Mouse (Mus musculus) cortical plate, adult 2 months (tissue): Measurements from ENCODE around the gene Hsd17b7. TPM values are rescaled to one million over a fixed set of nuclear protein-coding genes. Genes with fewer than 3 reads are reported as not detected.

ENCODE experiments used
- H3K27ac ChIP-seq: fragments of 200-500 bp; 2 replicates; pipeline ENCODE4 v1.5.1; 2012; ENCODE audit warnings: low read length, control low read depth, inconsistent platforms; ENCODE audit not compliant: insufficient read depth
- H3K4me1 ChIP-seq: fragments of 200-500 bp; 2 replicates; pipeline ENCODE4 v1.6.1; 2011; ENCODE audit warnings: low read length; ENCODE audit not compliant: control insufficient read depth, insufficient read depth
- H3K4me3 ChIP-seq: fragments of 200-500 bp; 2 replicates; pipeline ENCODE4 v1.5.1; 2011; ENCODE audit warnings: mild to moderate bottlenecking, low read length, control low read depth; ENCODE audit not compliant: insufficient read depth
- CTCF ChIP-seq: fragments of 200-500 bp; IDR thresholded peaks from 2 replicates; pipeline ENCODE4 v1.5.1; 2011; ENCODE audit warnings: mild to moderate bottlenecking, control low read depth, low read length; ENCODE audit not compliant: insufficient read depth; ENCODE audit errors: extremely low read depth
- POLR2A ChIP-seq: fragments of 200-500 bp; IDR thresholded peaks from 2 replicates; pipeline ENCODE4 v1.6.1; 2011; ENCODE audit warnings: mild to moderate bottlenecking, low read length, control low read depth; ENCODE audit not compliant: insufficient read depth; ENCODE audit errors: extremely low read depth
- polyA plus RNA-seq: library from polyadenylated mRNA; depleted of rRNA; stranded (reverse); fragments of >200 nt; gene quantifications from 2 replicates; pipeline ENCODE4 v1.2.3, GENCODE M21; 2012; rRNA removed

Hsd17b7 gene
- polyA plus RNA-seq, 1 experiment: 14.2 TPM

DNA sequence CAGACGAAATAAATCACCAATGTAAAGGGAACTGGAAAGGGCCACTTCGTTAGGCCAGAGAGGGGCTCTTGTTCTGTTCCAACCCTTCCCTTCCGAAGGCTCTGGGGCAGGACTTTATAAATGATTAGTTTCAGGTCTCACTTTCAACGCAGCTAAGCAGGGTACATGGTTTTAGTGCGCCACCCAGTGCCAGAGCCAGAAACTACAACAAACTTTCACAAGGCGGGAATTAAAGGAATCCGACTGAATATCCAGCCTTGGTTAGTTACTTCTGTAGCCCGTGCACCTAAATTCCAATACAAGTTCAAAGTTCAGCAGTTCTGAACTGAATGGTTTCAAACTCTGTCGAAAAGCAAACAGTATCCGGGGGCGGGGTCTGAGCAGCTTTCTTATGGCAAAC lies 49.8 kb downstream of the Hsd17b7 start:
- H3K4me3 ChIP-seq: no peak overlapping the region
- H3K27ac ChIP-seq: no peak overlapping the region
- H3K4me1 ChIP-seq: no peaks in the 10 kb centered on the region; the same call in 1 of the 2 replicates
- TF ChIP-seq POLR2A (no peak), CTCF (peak; percentile 94)

- TF ChIP-seq CTCF (peak; percentile 99), POLR2A (no peak)
- H3K27ac ChIP-seq: no peak overlapping the region
- no peak overlapping the region for H3K4me3 ChIP-seq
- H3K4me1 ChIP-seq: no peaks in the 10 kb centered on the region; the same call in 1 of the 2 replicates
These were observed 51.0 kb downstream of the Hsd17b7 start for GRCm38 (mm10) chr1:169917998-169918397.

DNA sequence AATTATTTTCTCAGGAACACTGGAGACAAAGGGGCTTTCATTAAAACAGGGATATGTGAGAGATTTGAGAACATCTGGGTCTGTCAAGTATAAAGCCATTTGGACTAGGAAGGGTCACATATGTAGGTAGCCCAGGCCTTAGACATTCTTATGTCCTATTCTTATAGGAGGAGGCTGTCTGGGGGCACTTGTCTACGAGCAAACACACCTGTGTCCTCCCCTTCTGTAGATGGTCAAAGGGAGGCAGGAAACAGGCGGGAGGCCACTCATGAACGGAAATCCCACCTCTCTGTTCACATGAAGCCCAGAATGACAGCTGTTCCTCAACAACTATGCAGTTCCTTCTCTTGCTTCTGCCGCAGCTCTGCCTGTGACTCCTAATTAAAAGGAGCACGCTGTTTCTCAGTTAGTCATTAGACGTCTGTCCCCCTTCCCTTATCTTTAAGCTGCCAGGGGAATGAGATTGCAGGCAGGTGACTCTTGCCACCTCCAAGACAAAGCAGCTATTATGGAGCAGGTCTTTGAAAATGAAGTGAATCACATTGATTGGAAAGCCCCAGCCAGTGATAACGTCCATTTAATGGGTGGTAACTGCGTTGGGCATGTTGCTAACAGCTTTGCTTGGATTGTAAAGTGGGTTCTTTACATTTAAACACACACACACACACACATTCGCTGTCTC lies 51.8 kb downstream of the Hsd17b7 start:
- no peak overlapping the region; the same call in 1 of the 2 replicates for H3K27ac ChIP-seq
- no peaks in the 10 kb centered on the region; the same call in 1 of the 2 replicates for H3K4me1 ChIP-seq
- no peak overlapping the region for H3K4me3 ChIP-seq
- TF ChIP-seq CTCF (no peak), POLR2A (no peak)

GRCm38 (mm10) chr1:169916659-169917058 lies 52.4 kb downstream of the Hsd17b7 start:
- H3K4me1 ChIP-seq: no peaks in the 10 kb centered on the region; the same call in 1 of the 2 replicates
- no peak for TF ChIP-seq POLR2A
- no peak for TF ChIP-seq CTCF
- H3K4me3 ChIP-seq: no peak overlapping the region
- no peak overlapping the region for H3K27ac ChIP-seq

- Histone ChIP-seq H3K27ac (no peak overlapping the region), H3K4me1 (no peaks in the 10 kb centered on the region), H3K4me3 (no peak overlapping the region)
- TF ChIP-seq POLR2A (no peak), CTCF (no peak)
These were observed 57.5 kb downstream of the Hsd17b7 start for GRCm38 (mm10) chr1:169911526-169911925.

DNA sequence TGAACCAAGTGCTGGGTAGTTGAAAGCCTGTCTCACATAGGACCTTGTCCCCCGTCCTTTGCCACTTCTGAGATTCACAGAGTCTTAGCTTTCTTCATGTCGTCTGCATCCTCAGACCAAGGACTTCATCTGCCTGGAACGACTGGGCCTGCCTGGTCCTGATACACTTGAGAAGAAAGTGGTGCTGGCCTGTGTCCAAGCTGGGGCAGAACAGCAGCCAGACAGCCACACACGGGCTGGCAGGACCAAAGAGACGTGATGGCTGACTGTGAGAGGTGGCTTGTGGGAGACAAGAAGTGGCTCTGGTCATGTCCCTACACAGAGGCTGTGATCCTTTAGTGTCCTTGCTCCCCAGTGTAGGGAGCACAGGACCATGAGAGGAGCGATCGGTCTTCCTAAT lies 58.3 kb downstream of the Hsd17b7 start:
- H3K4me3 ChIP-seq: no peak overlapping the region
- no peaks in the 10 kb centered on the region for H3K4me1 ChIP-seq
- no peak for TF ChIP-seq CTCF
- no peak for TF ChIP-seq POLR2A
- H3K27ac ChIP-seq: no peak overlapping the region

GRCm38 (mm10) chr1:169909659-169910058 lies 59.4 kb downstream of the Hsd17b7 start:
- Histone ChIP-seq H3K4me1 (no peaks in the 10 kb centered on the region), H3K4me3 (no peak overlapping the region), H3K27ac (no peak overlapping the region)
- no peak for TF ChIP-seq CTCF
- no peak for TF ChIP-seq POLR2A

- Histone ChIP-seq H3K4me3 (no peak overlapping the region), H3K27ac (no peak overlapping the region), H3K4me1 (no peaks in the 10 kb centered on the region; the same call in 1 of the 2 replicates)
- TF ChIP-seq POLR2A (no peak), CTCF (no peak)
These were observed 59.9 kb downstream of the Hsd17b7 start for GRCm38 (mm10) chr1:169909163-169909562.

- TF ChIP-seq CTCF: no peak
- no peak for TF ChIP-seq POLR2A
- Histone ChIP-seq H3K4me1 (peaks cover 9% of the 10 kb centered on the region), H3K4me3 (no peak overlapping the region), H3K27ac (0 out of 2 replicates have a peak overlapping the region, but pooled peaks have one; percentile 13)
These were observed 68.2 kb downstream of the Hsd17b7 start for GRCm38 (mm10) chr1:169900771-169901336.

Other genes with a start within 250 kb of the Hsd17b7 start
- gene Rgs4, start 221.6 kb downstream of the Hsd17b7 start, polyA plus RNA-seq: 380 and 423 TPM in 2 replicates
- gene Ccdc190, start 40.6 kb downstream of the Hsd17b7 start, polyA plus RNA-seq: 30.7 and 31.9 TPM in 2 replicates
- gene Ddr2, start 141.5 kb upstream of the Hsd17b7 start, polyA plus RNA-seq: 3.2 and 4.0 TPM in 2 replicates
- gene Uap1, start 205.7 kb upstream of the Hsd17b7 start, polyA plus RNA-seq: 51.8 and 54.1 TPM in 2 replicates
- 77.4 and 83.4 TPM in 2 replicates for gene Uhmk1, start 246.2 kb upstream of the Hsd17b7 start, polyA plus RNA-seq